Mouse (Mus musculus) neural tube, embryonic 15.5 days (tissue): Measurements from ENCODE around the gene Gm9049. TPM values are rescaled to one million over a fixed set of nuclear protein-coding genes. Genes with fewer than 3 reads are reported as not detected.
"Not testable (repeated sequence)": the region's sequence is repeated elsewhere in the genome, so short reads cannot be mapped to it uniquely, and the experiment has no call there.

ENCODE experiments used
- ATAC-seq: fragments of 200-750 bp; cut with Nextera tagmentation; 2 replicates; pipeline ENCODE4 v1.8.0; 2017; ENCODE audit warnings: mild to moderate bottlenecking, moderate TSS enrichment, moderate library complexity; ENCODE audit not compliant: low FRiP score
- H3K27ac ChIP-seq: fragments of 300-500 bp; sonication (generic); replicated peaks from 2 replicates; pipeline ENCODE4 v1.5.1; 2015; ENCODE audit warnings: mild to moderate bottlenecking, inconsistent platforms
- H3K27me3 ChIP-seq: fragments of 300-500 bp; sonication (generic); replicated peaks from 2 replicates; pipeline ENCODE4 v1.6.1; 2015; ENCODE audit warnings: inconsistent platforms
- H3K36me3 ChIP-seq: fragments of 300-500 bp; sonication (generic); 2 replicates; pipeline ENCODE4 v1.6.1; 2015; ENCODE audit warnings: inconsistent platforms
- H3K4me1 ChIP-seq: fragments of 300-500 bp; sonication (generic); 2 replicates; pipeline ENCODE4 v1.6.1; 2015; ENCODE audit warnings: inconsistent platforms
- H3K4me2 ChIP-seq: fragments of 300-500 bp; sonication (generic); 2 replicates; pipeline ENCODE4 v1.6.1; 2015; ENCODE audit warnings: inconsistent platforms, mild to moderate bottlenecking, moderate library complexity
- H3K4me3 ChIP-seq: fragments of 300-500 bp; sonication (generic); replicated peaks from 2 replicates; pipeline ENCODE4 v1.5.1; 2015; ENCODE audit warnings: mild to moderate bottlenecking, inconsistent platforms
- H3K9ac ChIP-seq: fragments of 300-500 bp; sonication (generic); replicated peaks from 2 replicates; pipeline ENCODE4 v1.6.1; 2015; ENCODE audit warnings: mild to moderate bottlenecking, inconsistent platforms
- H3K9me3 ChIP-seq: fragments of 300-500 bp; sonication (generic); replicated peaks from 2 replicates; pipeline ENCODE4 v1.6.1; 2016; ENCODE audit warnings: inconsistent platforms
- WGBS: fragments of 180-500 bp; shearing (Covaris S2); methylation state at CpG from one replicate; pipeline ENCODE4 v1.1.7; 2015; ENCODE audit warnings: mixed read lengths; 5-methylcytosine and 5-hydroxymethylcytosine counted together
- polyA plus RNA-seq: library from polyadenylated mRNA; unstranded; fragments of >200 nt; fragmentation: Nextera tagmentation; extraction: Ambion mirVana; gene quantifications from 2 replicates; pipeline ENCODE4 v1.2.1, GENCODE M21; 2015

Gene Gm9049
- 0.09 TPM in 1 of 2 replicates, not detected in the other for polyA plus RNA-seq

DNA sequence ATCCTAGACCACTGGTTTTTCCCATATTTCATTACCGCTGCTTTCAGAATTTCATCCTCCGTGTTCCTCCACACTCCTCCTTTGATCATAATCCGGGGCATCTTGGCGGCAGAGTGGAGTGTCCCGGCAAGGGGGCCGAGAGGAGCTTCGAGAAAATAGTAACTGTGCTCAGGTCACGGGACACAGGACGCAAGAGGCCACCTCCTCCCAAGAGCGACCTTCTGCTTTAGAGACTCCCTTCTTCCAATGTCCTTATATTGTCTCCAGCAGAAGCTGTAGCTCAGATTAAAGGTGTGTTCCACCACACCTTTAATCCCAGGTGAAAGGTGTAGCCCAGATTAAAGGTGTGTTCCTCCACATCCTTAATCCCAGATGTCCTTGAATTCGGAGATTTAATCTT lies at the start of gene Gm9049:
Gm9049 (minus strand) TSS at position 101 of the 400 bp plus-strand sequence.
- H3K4me1 ChIP-seq, H3K27ac ChIP-seq, H3K36me3 ChIP-seq, H3K9me3 ChIP-seq, H3K4me3 ChIP-seq, H3K27me3 ChIP-seq, H3K9ac ChIP-seq, H3K4me2 ChIP-seq, ATAC-seq: not testable (repeated sequence)
- 80% methylated on average over 1 of the region's 11 CpGs for WGBS

GRCm38 (mm10) chr10:118399917-118400316 lies 46.0 kb upstream of the Gm9049 start:
- no peak overlapping the region for H3K4me3 ChIP-seq
- H3K9ac ChIP-seq, result no peak overlapping the region
- H3K4me2 ChIP-seq, result 0 out of 2 replicates have a peak overlapping the region, but pooled peaks have one; percentile 5
- H3K27ac ChIP-seq, result no peak overlapping the region
- WGBS, result 70% methylated on average over 16 of the region's 16 CpGs
- no peak for ATAC-seq
- H3K36me3 ChIP-seq, result no peaks in the 10 kb centered on the region
- H3K27me3 ChIP-seq, result no peaks in the 10 kb centered on the region
- H3K9me3 ChIP-seq, result no peaks in the 10 kb centered on the region
- no peaks in the 10 kb centered on the region for H3K4me1 ChIP-seq

- Histone ChIP-seq H3K9me3 (no peaks in the 10 kb centered on the region), H3K4me3 (no peak overlapping the region; the same call in 1 of the 2 replicates), H3K36me3 (no peaks in the 10 kb centered on the region), H3K4me1 (peaks cover 3% of the 10 kb centered on the region; the same call in 1 of the 2 replicates), H3K27me3 (no peaks in the 10 kb centered on the region), H3K4me2 (peak overlapping the region; percentile 53), H3K9ac (peak overlapping the region; percentile 38; the same call in 1 of the 2 replicates), H3K27ac (no peak overlapping the region)
- 6% methylated on average over 10 of the region's 10 CpGs for WGBS
- peak; percentile 87 for ATAC-seq
Measured at GRCm38 (mm10) chr10:118370443-118370842, 16.5 kb upstream of the Gm9049 start.

DNA sequence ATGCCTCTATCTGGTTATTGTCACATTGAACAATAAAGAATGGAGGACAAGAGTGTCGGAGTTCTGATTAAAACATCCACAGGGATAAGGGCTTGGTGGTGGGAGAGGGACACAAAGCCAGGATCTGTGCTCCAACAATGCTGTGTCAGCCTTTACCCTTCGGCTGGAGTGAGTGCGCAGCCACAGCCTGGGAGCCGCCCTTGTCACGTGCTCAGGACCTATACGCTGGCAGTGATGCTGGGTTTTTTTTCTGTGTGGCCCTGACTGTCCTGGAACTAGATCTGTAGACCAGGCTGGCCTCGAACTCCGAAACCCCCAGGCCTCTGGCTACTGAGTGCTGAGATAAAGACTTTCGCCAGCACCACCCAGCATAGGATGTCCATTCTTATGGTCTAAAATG lies 15.6 kb upstream of the Gm9049 start:
- Histone ChIP-seq H3K9me3 (no peaks in the 10 kb centered on the region), H3K4me1 (peaks cover 3% of the 10 kb centered on the region; the same call in 1 of the 2 replicates), H3K4me3 (no peak overlapping the region), H3K4me2 (no peak overlapping the region), H3K9ac (no peak overlapping the region), H3K27me3 (no peaks in the 10 kb centered on the region), H3K27ac (no peak overlapping the region), H3K36me3 (no peaks in the 10 kb centered on the region)
- WGBS, result 91% methylated on average over 9 of the region's 9 CpGs
- ATAC-seq, result no peak

- WGBS, result 100% methylated on average over 1 of the region's 14 CpGs
- H3K36me3 ChIP-seq, ATAC-seq, H3K4me3 ChIP-seq, H3K9ac ChIP-seq, H3K9me3 ChIP-seq, H3K27me3 ChIP-seq, H3K4me1 ChIP-seq, H3K27ac ChIP-seq, H3K4me2 ChIP-seq: not testable (repeated sequence)
Measured at GRCm38 (mm10) chr10:118348579-118348978, 5.3 kb downstream of the Gm9049 start, which contains the start of gene Gm9048. Gene Gm9048 (minus strand): TSS chr10:118348679.

- not testable (repeated sequence) for H3K27me3 ChIP-seq, H3K4me1 ChIP-seq, H3K9me3 ChIP-seq, H3K36me3 ChIP-seq, H3K4me2 ChIP-seq, ATAC-seq, H3K27ac ChIP-seq, H3K9ac ChIP-seq, H3K4me3 ChIP-seq
- WGBS, result no CpG with 5 or more reads among the region's 14 CpGs
Measured at GRCm38 (mm10) chr10:118343155-118343554, 10.8 kb downstream of the Gm9049 start, which contains the start of gene Gm9046. Gene Gm9046 (minus strand): TSS chr10:118343255.

GRCm38 (mm10) chr10:118337731-118338130 lies 16.2 kb downstream of the Gm9049 start, which contains the start of gene Gm9045:
Gene Gm9045 (minus strand): TSS chr10:118337831.
- H3K27ac ChIP-seq, ATAC-seq, H3K9me3 ChIP-seq, H3K4me1 ChIP-seq, H3K4me3 ChIP-seq, H3K36me3 ChIP-seq, H3K4me2 ChIP-seq, H3K27me3 ChIP-seq, H3K9ac ChIP-seq: not testable (repeated sequence)
- WGBS, result no CpG with 5 or more reads among the region's 14 CpGs

- H3K27ac ChIP-seq, ATAC-seq, H3K4me3 ChIP-seq, H3K27me3 ChIP-seq, H3K36me3 ChIP-seq, H3K9ac ChIP-seq, H3K4me2 ChIP-seq, H3K9me3 ChIP-seq, H3K4me1 ChIP-seq: not testable (repeated sequence)
- no CpG with 5 or more reads among the region's 14 CpGs for WGBS
Measured at GRCm38 (mm10) chr10:118332308-118332707, 21.6 kb downstream of the Gm9049 start, which contains the start of gene Gm9044. Gene Gm9044 (minus strand): TSS chr10:118332408.

- not testable (repeated sequence) for H3K27ac ChIP-seq, H3K9me3 ChIP-seq, ATAC-seq, H3K4me2 ChIP-seq, H3K4me3 ChIP-seq, H3K27me3 ChIP-seq, H3K36me3 ChIP-seq, H3K4me1 ChIP-seq, H3K9ac ChIP-seq
- WGBS, result no CpG with 5 or more reads among the region's 11 CpGs
Measured at GRCm38 (mm10) chr10:118326869-118327268, 27.0 kb downstream of the Gm9049 start, which contains the start of gene Gm9040. Gene Gm9040 (minus strand): TSS chr10:118326969.

GRCm38 (mm10) chr10:118319024-118319423 lies 34.9 kb downstream of the Gm9049 start:
- 84% methylated on average over 8 of the region's 8 CpGs for WGBS
- Histone ChIP-seq H3K4me2 (no peak overlapping the region), H3K27ac (no peak overlapping the region), H3K9ac (no peak overlapping the region), H3K27me3 (no peaks in the 10 kb centered on the region), H3K4me3 (no peak overlapping the region), H3K36me3 (no peaks in the 10 kb centered on the region), H3K4me1 (no peaks in the 10 kb centered on the region), H3K9me3 (no peaks in the 10 kb centered on the region)
- no peak for ATAC-seq

DNA sequence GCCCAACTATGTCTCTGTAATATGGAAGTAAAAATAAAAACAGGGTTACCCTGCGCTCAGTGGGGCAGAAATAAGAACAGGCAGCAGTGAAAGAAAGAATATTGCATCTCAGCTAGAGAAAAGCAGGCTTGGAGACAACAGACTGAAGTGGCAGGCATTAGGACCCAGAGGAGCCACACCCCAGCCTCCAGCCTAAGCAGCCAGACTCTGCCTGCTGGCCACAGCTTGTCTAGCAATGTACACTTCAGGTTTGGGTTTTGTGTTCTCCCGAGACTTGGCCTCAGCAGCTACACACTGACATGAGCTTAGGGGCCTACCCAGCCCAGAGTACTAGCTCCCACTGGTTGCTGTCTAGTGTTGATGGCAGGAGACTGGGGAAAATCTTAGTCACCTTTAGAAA lies 51.8 kb downstream of the Gm9049 start:
- H3K4me2 ChIP-seq, ATAC-seq, H3K4me1 ChIP-seq, H3K9me3 ChIP-seq, H3K9ac ChIP-seq, H3K27ac ChIP-seq, H3K4me3 ChIP-seq, H3K36me3 ChIP-seq, H3K27me3 ChIP-seq: not testable (repeated sequence)
- WGBS, result 54% methylated on average over 2 of the region's 2 CpGs
